Mouse (Mus musculus): Measurements from ENCODE around the gene Plekhm3. TPM values are rescaled to one million over a fixed set of nuclear protein-coding genes. Genes with fewer than 3 reads are reported as not detected.
A peak's percentile ranks its signal among the peaks of the same experiment; 100 is the strongest.

The Plekhm3 gene
- polyA plus RNA-seq, 1 experiment from 2014 or later = 11.8 TPM

DNA sequence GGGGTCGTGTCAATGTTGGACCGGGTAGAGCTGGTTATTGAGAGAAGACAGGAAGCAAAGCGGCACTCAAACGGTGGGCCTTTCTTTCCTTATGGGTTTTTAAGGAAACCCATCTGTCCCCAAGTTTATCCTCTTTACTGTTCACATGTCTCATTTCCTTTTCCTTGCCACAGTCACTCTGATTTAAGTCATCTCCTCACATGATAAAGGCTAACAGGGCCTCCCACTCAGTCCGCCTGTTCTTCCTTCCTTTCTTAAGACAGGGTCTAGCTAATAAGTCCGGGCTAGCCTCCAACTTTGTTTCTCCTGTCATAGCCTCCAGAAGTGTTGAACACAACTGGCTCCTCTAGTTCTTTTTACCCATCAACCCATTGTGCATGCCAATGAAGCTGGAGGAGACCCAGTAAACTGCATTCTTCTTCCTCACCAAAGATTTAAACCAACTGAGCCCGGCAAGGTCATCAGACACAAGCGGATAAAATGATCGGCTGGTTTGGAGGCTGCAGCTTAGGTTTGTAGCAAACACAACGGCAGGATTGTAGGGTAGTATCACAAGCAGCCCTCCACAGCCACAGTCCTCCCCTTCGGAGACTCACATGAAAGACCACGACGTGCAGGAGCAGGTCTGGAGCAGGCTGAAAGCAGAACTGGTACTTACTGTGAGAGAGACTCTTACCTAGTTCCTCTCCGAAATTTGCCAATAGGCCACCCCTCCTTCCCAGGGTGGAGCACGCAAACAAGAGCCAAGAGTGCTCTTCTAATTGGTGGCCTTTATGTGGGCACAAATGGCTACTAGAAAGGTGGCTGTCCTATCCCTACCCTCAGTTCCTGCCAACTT, 29.0 kb downstream of the Plekhm3 start:
- H3K27ac ChIP-seq = no peak overlapping the region
- H3K9me3 ChIP-seq = no peaks in the 10 kb centered on the region
- no peaks in the 10 kb centered on the region for H3K27me3 ChIP-seq
- WGBS = 94% methylated on average over 15 of the region's 15 CpGs
- no peak overlapping the region for H3K4me3 ChIP-seq (replicated peaks)
- peaks cover 4% of the 10 kb centered on the region; the same call in 1 of the 2 replicates for H3K4me1 ChIP-seq (replicated peaks)
- ATAC-seq = no peak
- no peak overlapping the region for H3K9ac ChIP-seq (replicated peaks)
- H3K36me3 ChIP-seq = peaks cover 2% of the 10 kb centered on the region; the same call in 1 of the 2 replicates
- H3K4me2 ChIP-seq (replicated peaks) = no peak overlapping the region

DNA sequence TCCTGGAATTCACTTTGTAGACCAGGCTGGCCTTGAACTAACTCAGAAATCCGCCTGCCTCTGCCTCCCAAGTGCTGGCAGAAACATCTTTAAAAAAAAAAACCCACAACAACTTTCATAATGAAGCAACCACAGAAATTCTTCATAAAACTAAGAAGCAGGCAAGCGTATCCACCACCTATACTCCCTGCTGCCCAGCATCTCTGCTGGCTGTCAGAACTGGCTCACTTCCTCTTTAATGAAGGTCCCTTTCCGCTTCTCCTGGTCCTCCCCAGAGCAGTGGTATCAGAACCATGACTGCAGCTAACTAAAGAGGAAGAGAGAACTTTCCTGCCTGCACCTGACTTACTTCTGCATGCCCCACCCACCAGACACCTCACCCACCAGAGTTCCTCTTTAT, 31.0 kb downstream of the Plekhm3 start:
- no peak overlapping the region for H3K4me2 ChIP-seq (replicated peaks)
- H3K27me3 ChIP-seq = no peaks in the 10 kb centered on the region
- peaks cover 4% of the 10 kb centered on the region; the same call in 1 of the 2 replicates for H3K4me1 ChIP-seq (replicated peaks)
- 97% methylated on average over 3 of the region's 3 CpGs for WGBS
- no peak overlapping the region for H3K9ac ChIP-seq (replicated peaks)
- no peak for ATAC-seq
- peaks cover 15% of the 10 kb centered on the region for H3K36me3 ChIP-seq
- no peak overlapping the region for H3K4me3 ChIP-seq (replicated peaks)
- H3K27ac ChIP-seq = no peak overlapping the region
- no peaks in the 10 kb centered on the region for H3K9me3 ChIP-seq

DNA sequence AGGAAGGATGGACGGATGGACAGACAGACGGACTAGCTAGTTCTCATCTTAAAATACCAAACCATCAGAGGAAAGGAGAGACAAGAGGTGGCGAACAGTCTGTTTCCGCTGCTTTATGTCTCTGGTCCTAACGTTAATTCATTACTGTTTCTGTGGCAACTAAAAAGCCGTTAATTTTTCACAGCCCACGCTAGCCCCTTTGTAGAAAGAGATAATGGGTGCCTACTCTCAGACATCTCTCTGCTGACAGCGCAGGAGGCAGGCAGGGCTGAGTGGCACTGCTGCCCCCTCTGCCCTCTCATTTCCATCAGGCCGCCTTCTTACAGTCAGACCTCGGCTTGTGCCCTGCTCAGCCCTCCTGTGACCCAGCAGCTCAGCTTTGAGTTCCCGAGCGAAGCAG, 32.3 kb downstream of the Plekhm3 start:
- Histone ChIP-seq H3K4me3 (replicated peaks) (no peak overlapping the region), H3K4me2 (replicated peaks) (no peak overlapping the region), H3K4me1 (replicated peaks) (peaks cover 4% of the 10 kb centered on the region), H3K36me3 (peaks cover 15% of the 10 kb centered on the region), H3K9me3 (no peaks in the 10 kb centered on the region), H3K9ac (replicated peaks) (no peak overlapping the region), H3K27ac (no peak overlapping the region; the same call in 1 of the 2 replicates), H3K27me3 (peaks cover 3% of the 10 kb centered on the region; the same call in 1 of the 2 replicates)
- no peak for ATAC-seq
- WGBS = 74% methylated on average over 12 of the region's 12 CpGs

DNA sequence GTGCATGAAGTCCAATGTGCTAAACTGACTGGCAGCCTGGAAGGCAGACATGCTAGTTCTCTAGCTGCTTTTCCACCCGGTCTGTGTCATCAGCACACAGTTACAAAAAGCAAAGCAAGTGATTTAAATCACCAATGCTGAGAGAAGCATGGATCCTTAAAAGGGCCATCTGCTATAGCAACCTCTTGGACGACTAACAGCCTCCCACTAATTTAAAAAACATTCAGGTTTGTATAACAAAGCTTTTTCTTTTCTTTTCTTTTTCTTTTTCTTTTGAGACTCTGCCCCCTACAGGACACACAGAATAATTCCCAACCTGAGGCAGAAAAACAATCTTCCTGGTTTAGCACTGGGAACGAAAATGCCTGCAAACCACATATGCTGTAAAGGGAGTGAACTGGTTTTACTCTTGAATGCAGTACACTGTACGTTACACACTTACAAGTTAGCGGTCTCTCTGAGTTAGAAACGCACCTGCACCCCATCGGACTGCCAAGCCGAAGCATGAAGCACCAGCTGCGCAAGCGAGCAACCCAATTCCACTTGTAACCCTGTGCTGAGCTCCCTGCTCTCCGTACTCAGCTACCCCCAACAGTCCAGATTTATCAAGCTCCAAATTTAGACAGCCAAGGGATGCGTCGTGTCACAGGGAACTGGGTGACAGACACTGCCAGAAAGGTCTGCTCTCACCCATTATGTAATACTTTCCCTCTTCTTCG, 37.7 kb downstream of the Plekhm3 start:
- no peak overlapping the region for H3K9ac ChIP-seq (replicated peaks)
- H3K9me3 ChIP-seq = no peaks in the 10 kb centered on the region
- peak; percentile 63 for ATAC-seq
- no peak overlapping the region for H3K27ac ChIP-seq
- no peak overlapping the region for H3K4me2 ChIP-seq (replicated peaks)
- peaks cover 15% of the 10 kb centered on the region for H3K36me3 ChIP-seq
- H3K4me1 ChIP-seq (replicated peaks) = peaks cover 31% of the 10 kb centered on the region
- peaks cover 35% of the 10 kb centered on the region for H3K27me3 ChIP-seq
- 53% methylated on average over 14 of the region's 14 CpGs for WGBS
- no peak overlapping the region for H3K4me3 ChIP-seq (replicated peaks)

DNA sequence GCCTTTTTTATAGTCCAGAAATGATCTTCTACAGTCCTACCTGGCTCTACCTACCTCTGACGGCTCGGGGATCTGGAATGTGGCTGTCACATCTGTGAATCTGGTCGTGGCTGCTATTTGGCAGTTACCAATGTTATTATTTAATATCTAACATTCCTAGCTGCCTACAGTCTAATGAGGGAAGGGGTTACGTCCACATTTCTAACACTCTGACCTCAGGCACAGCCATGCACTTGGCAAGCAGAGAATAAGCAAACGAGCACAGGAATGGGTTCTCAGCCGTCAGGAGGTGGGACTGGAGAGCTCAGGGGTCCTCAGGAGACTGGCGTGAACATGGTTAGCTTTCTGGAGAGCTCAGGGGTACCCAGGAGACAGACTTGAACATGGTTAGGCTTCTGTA, 38.7 kb downstream of the Plekhm3 start:
- Histone ChIP-seq H3K36me3 (peaks cover 15% of the 10 kb centered on the region), H3K9me3 (no peaks in the 10 kb centered on the region), H3K4me2 (replicated peaks) (no peak overlapping the region), H3K27me3 (peaks cover 35% of the 10 kb centered on the region), H3K9ac (replicated peaks) (no peak overlapping the region), H3K27ac (no peak overlapping the region), H3K4me3 (replicated peaks) (no peak overlapping the region), H3K4me1 (replicated peaks) (peaks cover 31% of the 10 kb centered on the region)
- 76% methylated on average over 7 of the region's 7 CpGs for WGBS
- no peak for ATAC-seq

DNA sequence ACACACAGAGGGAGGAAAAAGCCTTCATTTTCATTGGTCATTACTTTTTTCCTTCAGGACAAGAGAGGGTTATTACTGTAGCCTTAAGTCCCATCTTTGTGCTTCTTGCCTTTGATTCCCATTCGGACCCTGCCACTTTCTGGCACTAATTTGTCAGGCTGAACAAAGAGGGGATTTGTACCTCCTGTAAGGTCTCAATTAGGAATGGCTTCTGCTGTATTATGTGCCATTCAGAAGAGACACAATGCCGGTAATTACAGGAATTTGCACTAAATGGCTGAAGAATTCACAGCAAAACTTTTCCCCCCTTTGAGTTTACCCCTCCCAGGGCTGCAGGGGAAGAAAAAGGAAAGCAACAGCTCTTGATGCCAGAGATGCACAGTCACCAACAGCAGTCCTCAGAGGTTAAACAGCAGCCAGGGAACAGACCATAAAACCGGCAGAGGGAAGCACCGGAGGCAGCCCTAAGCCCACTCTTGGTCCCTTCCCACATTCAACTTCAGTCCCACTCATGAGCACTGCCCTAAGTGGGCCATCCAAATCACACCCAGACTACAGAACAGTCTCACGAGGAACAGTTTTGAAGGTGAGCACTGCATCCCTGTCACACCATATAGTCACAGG, 39.6 kb downstream of the Plekhm3 start:
- WGBS = 7% methylated on average over 5 of the region's 5 CpGs
- Histone ChIP-seq H3K27me3 (peaks cover 35% of the 10 kb centered on the region), H3K4me1 (replicated peaks) (peaks cover 31% of the 10 kb centered on the region)

DNA sequence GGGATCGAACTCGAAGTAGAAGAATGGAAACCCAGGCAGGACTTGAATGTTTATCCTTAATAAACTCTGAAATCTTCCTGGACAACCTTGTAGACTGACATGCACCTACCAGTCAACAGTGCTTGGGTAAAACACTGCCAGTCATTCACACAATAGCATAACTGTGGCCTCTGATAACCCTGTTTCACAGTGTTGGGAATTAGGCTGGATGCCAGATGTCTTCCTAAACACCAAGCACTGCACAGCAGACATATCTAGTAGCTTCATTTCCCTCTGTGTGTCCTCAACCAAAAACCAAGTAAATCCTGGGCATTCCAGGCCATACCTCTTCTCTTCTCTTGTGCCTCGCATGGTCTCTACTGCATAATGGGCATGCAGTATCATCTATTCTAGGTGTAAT, 42.3 kb downstream of the Plekhm3 start:
- H3K27ac ChIP-seq = no peak overlapping the region
- H3K4me1 ChIP-seq (replicated peaks) = peaks cover 31% of the 10 kb centered on the region
- no peaks in the 10 kb centered on the region for H3K9me3 ChIP-seq
- no peak overlapping the region for H3K4me2 ChIP-seq (replicated peaks)
- no peak for ATAC-seq
- H3K36me3 ChIP-seq = no peaks in the 10 kb centered on the region
- H3K27me3 ChIP-seq = peaks cover 32% of the 10 kb centered on the region
- H3K9ac ChIP-seq (replicated peaks) = no peak overlapping the region
- no peak overlapping the region for H3K4me3 ChIP-seq (replicated peaks)
- WGBS = 88% methylated on average over 3 of the region's 3 CpGs

More for the DNA sequence above, 39.6 kb downstream of the Plekhm3 start:
- peak; percentile 60 for ATAC-seq
- H3K4me2 ChIP-seq (replicated peaks) = 0 out of 2 replicates have a peak overlapping the region, but pooled peaks have one; percentile 5
- H3K36me3 ChIP-seq = peaks cover 13% of the 10 kb centered on the region
- H3K27ac ChIP-seq = no peak overlapping the region
- H3K9ac ChIP-seq (replicated peaks) = no peak overlapping the region
- no peaks in the 10 kb centered on the region for H3K9me3 ChIP-seq
- no peak overlapping the region for H3K4me3 ChIP-seq (replicated peaks)

DNA sequence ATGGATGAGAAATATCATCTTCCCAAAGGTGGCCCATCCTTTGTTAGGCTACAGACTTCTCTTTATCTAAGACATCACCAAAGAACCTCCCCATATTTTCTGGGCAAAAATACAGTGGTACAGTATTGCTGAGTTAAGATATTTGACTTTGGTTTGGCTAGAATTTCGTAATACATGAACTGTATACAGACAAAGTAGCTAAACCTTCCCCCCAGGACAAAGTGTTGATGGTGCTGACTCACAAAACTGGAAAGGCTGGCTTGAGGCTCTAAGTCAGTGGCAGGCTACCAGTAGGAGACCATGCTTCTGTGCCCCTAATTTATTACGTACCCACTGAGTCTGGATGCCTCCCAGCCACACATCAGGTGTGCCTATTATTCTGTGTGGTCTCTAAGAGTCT, 48.9 kb downstream of the Plekhm3 start:
- ATAC-seq = no peak
- Histone ChIP-seq H3K27me3 (no peaks in the 10 kb centered on the region), H3K4me3 (replicated peaks) (no peak overlapping the region), H3K9ac (replicated peaks) (no peak overlapping the region), H3K4me1 (replicated peaks) (no peaks in the 10 kb centered on the region), H3K4me2 (replicated peaks) (no peak overlapping the region), H3K9me3 (no peaks in the 10 kb centered on the region), H3K36me3 (no peaks in the 10 kb centered on the region), H3K27ac (no peak overlapping the region)
- WGBS = 92% methylated on average over 2 of the region's 2 CpGs

DNA sequence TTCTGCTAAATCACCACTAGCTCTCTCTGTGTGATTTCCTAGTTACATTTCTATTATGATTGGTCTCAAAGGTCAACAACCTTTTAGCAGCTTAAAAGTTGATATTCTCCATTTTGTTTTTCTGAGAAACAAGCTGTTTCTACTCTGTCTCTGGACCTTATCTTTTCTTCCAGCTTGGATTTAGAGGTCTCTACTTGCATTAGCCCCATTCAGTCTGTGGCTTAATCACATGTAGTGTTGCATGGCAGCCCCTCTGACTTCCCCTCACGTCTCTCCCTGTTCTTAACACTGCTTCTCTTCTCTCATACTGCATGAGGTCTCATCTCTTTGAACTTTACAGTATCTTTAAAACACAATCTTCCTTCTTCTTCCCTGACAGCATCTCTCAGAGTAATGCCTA, 50.4 kb downstream of the Plekhm3 start:
- Histone ChIP-seq H3K4me3 (replicated peaks) (no peak overlapping the region), H3K9me3 (no peaks in the 10 kb centered on the region), H3K9ac (replicated peaks) (no peak overlapping the region), H3K4me1 (replicated peaks) (no peaks in the 10 kb centered on the region), H3K27me3 (no peaks in the 10 kb centered on the region), H3K27ac (no peak overlapping the region), H3K4me2 (replicated peaks) (no peak overlapping the region), H3K36me3 (no peaks in the 10 kb centered on the region)
- ATAC-seq = no peak
- WGBS = 71% methylated on average over 1 of the region's 1 CpGs

DNA sequence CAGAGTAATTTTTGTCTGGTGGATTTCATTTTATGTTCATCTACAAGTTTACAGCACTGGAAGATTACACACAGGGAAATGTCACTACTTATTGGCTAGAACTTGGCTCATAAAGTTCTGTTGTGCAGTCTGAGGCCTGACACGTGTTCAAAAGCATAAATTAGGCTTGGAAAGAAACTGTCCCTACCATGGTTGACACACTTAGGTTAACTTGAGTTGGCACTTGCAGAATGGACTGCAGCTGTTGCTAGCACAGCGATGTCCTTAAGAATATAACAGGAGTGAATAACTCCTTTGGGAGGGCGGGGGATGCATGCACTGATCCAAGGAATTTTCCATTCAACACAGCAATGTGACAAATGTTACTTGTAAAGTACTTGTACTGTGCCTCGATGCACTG, 53.2 kb downstream of the Plekhm3 start:
- Histone ChIP-seq H3K36me3 (no peaks in the 10 kb centered on the region), H3K9me3 (no peaks in the 10 kb centered on the region), H3K27ac (no peak overlapping the region), H3K4me2 (replicated peaks) (no peak overlapping the region), H3K9ac (replicated peaks) (no peak overlapping the region), H3K4me3 (replicated peaks) (no peak overlapping the region), H3K27me3 (no peaks in the 10 kb centered on the region), H3K4me1 (replicated peaks) (no peaks in the 10 kb centered on the region)
- 69% methylated on average over 4 of the region's 4 CpGs for WGBS
- no peak for ATAC-seq

DNA sequence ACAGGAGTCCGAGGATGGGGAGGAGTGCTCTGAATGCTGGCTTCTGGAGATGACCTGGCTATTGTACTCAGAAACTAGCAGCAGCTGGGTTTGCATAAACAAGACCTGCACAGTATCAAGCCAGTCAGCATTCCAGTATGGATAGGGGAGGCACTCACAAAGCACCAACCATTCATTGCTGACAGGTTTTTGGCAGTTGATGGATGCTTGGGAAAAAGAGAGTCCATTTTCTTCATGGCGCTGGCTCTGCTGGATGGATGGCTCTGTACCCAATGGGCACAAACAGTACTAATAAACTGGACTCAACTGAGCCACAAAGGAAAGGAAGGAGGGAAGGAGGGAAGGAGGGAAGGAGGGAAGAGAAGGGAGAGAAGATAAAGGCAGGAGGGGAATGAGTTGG, 53.8 kb downstream of the Plekhm3 start:
- no peak overlapping the region for H3K9ac ChIP-seq (replicated peaks)
- no peaks in the 10 kb centered on the region for H3K9me3 ChIP-seq
- H3K27me3 ChIP-seq = no peaks in the 10 kb centered on the region
- H3K27ac ChIP-seq = no peak overlapping the region
- no peaks in the 10 kb centered on the region for H3K4me1 ChIP-seq (replicated peaks)
- no peak overlapping the region for H3K4me3 ChIP-seq (replicated peaks)
- ATAC-seq = no peak
- H3K36me3 ChIP-seq = no peaks in the 10 kb centered on the region
- no peak overlapping the region for H3K4me2 ChIP-seq (replicated peaks)
- 85% methylated on average over 2 of the region's 2 CpGs for WGBS

DNA sequence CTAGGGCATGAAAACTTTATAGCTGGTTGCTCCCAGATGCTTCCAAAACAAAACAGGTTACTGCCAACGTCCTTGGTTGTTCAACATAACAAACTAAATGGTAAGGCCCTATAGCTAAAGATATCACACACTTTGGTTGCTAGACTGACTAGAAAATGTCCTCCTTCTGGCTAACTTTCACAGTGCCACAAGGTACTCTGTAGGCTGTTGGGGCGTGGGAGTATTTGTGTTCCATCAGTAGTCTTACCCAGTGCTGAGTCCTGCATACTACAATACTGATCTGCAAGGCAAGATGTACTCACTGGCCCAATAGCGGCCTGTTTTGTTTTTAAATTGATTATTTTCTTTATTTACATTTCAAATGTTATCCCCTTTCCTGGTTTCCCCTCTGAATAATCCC, 56.9 kb downstream of the Plekhm3 start:
- Histone ChIP-seq H3K4me1 (replicated peaks) (no peaks in the 10 kb centered on the region), H3K36me3 (no peaks in the 10 kb centered on the region), H3K9me3 (no peaks in the 10 kb centered on the region), H3K27ac (no peak overlapping the region), H3K4me3 (replicated peaks) (no peak overlapping the region), H3K27me3 (no peaks in the 10 kb centered on the region), H3K4me2 (replicated peaks) (no peak overlapping the region), H3K9ac (replicated peaks) (no peak overlapping the region)
- 91% methylated on average over 3 of the region's 3 CpGs for WGBS
- no peak for ATAC-seq

All from midbrain, embryonic 13.5 days (tissue).